Mouse (Mus musculus): ENCODE results near the gene P4ha2. TPM values are rescaled to one million over a fixed set of nuclear protein-coding genes. Genes with fewer than 3 reads are reported as not detected.

The P4ha2 gene
- polyA plus RNA-seq, 1 experiment from 2014 or later, result 8.0 TPM

DNA sequence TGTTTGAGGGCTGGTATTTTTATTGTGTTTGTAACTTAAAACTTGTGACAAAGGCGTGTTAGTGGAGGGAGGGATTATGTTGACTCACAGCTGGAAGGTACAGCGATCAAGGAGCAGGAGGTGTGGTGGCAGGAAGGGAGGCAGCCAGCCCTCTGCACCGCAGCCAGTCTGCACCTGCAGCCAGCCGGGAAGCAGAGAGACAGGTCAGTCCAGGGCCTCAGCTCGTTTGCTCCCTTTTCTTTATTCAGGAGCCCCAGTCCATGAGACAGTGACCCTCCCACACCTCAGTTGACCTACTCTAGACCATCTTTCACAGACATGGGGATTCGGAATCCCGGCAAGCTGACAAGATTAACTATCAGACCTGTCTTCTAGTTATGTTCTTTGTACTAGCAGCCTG, 19.5 kb upstream of the P4ha2 start:
- H3K27me3 ChIP-seq (ENCODE audit: control insufficient read depth, insufficient read depth, low read depth, low read length), result no peaks in the 10 kb centered on the region
- no peak overlapping the region for H3K4me2 ChIP-seq (ENCODE audit: low read depth, low read length)
- ATAC-seq (ENCODE audit: low read depth), result no peak

DNA sequence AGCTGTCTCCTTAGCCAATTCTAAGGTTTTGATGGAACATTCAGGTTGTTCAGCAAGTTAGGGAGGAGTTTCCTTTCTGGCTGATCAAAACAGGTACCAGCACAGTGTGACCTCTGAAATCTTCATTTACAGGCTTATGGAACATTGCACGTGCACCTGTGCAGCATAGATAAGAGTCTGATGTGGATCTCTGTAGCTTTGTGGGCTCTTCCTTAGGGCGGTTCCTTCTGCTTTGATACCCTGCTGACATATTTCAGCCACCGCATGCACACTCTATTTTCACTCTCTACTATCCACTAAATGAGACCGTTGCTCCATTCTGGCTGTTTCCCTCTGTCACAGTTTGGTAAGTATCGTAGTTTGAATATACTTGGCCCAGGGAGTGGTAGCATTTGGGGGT, 17.2 kb upstream of the P4ha2 start:
- no peaks in the 10 kb centered on the region for H3K27me3 ChIP-seq (ENCODE audit: control insufficient read depth, insufficient read depth, low read depth, low read length)
- H3K9me3 ChIP-seq (replicated peaks; ENCODE audit: control insufficient read depth, low read length), result no peaks in the 10 kb centered on the region
- no peak overlapping the region for H3K4me2 ChIP-seq (ENCODE audit: low read depth, low read length)
- 50% methylated on average over 5 of the region's 5 CpGs for WGBS (ENCODE audit: insufficient replicate concordance)
- no peak overlapping the region for H3K9ac ChIP-seq (ENCODE audit: low read depth, low read length)
- no peaks in the 10 kb centered on the region for H3K36me3 ChIP-seq (ENCODE audit: control insufficient read depth, insufficient read depth)
- no peaks in the 10 kb centered on the region for H3K4me1 ChIP-seq (ENCODE audit: control insufficient read depth, low read depth, low read length)
- H3K4me3 ChIP-seq (ENCODE audit: low read depth, low read length), result no peak overlapping the region
- no peak for ATAC-seq (ENCODE audit: low read depth)
- H3K27ac ChIP-seq (ENCODE audit: low read length), result no peak overlapping the region

More for the DNA sequence above, 19.5 kb upstream of the P4ha2 start:
- Histone ChIP-seq H3K4me1 (ENCODE audit: control insufficient read depth, low read depth, low read length) (no peaks in the 10 kb centered on the region), H3K36me3 (ENCODE audit: control insufficient read depth, insufficient read depth) (no peaks in the 10 kb centered on the region), H3K9me3 (replicated peaks; ENCODE audit: control insufficient read depth, low read length) (no peaks in the 10 kb centered on the region), H3K9ac (ENCODE audit: low read depth, low read length) (no peak overlapping the region), H3K4me3 (ENCODE audit: low read depth, low read length) (no peak overlapping the region), H3K27ac (ENCODE audit: low read length) (no peak overlapping the region)
- WGBS (ENCODE audit: insufficient replicate concordance), result 42% methylated on average over 7 of the region's 7 CpGs

DNA sequence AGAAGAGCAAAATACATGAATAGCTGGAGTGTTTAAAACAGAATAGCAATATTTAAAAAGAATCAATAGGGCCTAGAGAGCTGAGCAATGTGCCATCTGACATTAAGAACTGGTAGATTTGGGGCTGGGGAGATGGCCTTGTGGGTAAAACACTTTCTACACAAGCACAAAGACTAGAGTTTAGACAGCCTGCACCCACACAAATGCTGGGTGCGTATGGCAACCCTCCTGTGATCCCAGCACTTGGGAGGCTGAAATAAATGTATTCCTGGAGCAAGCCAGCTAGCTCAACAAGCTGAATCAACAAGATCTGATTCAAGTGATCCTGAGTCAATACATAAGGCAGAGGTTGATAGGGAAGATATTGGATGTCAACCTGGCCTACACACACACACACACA, 14.9 kb upstream of the P4ha2 start:
- no peak overlapping the region for H3K4me2 ChIP-seq (ENCODE audit: low read depth, low read length)
- ATAC-seq (ENCODE audit: low read depth), result no peak
- 66% methylated on average over 1 of the region's 1 CpGs for WGBS (ENCODE audit: insufficient replicate concordance)
- no peak overlapping the region for H3K27ac ChIP-seq (ENCODE audit: low read length)
- no peaks in the 10 kb centered on the region for H3K4me1 ChIP-seq (ENCODE audit: control insufficient read depth, low read depth, low read length)
- H3K4me3 ChIP-seq (ENCODE audit: low read depth, low read length), result no peak overlapping the region
- no peaks in the 10 kb centered on the region for H3K27me3 ChIP-seq (ENCODE audit: control insufficient read depth, insufficient read depth, low read depth, low read length)
- no peaks in the 10 kb centered on the region for H3K36me3 ChIP-seq (ENCODE audit: control insufficient read depth, insufficient read depth)
- no peak overlapping the region for H3K9ac ChIP-seq (ENCODE audit: low read depth, low read length)
- no peaks in the 10 kb centered on the region for H3K9me3 ChIP-seq (replicated peaks; ENCODE audit: control insufficient read depth, low read length)

DNA sequence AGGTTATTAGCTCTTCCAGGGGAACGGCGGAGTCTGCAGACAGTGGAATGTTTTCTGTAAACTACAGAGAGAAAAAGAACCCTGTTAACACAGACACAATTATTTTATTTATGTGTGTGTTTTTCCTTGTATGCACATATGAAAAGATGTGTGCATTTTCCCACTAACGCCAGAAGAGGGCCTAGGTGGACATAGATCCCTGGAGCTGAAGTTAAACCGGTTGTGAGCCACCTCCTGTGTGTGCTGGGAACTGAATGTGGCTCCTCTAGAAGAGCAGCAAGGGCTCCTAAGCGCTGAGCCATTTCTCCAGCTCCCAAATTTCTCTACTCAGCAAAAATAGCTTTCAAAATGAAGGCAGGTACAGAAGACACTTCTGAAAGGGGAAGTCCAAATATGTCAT, 14.1 kb upstream of the P4ha2 start:
- Histone ChIP-seq H3K4me1 (ENCODE audit: control insufficient read depth, low read depth, low read length) (no peaks in the 10 kb centered on the region), H3K36me3 (ENCODE audit: control insufficient read depth, insufficient read depth) (no peaks in the 10 kb centered on the region), H3K27ac (ENCODE audit: low read length) (no peak overlapping the region), H3K9me3 (replicated peaks; ENCODE audit: control insufficient read depth, low read length) (no peaks in the 10 kb centered on the region), H3K4me3 (ENCODE audit: low read depth, low read length) (no peak overlapping the region), H3K9ac (ENCODE audit: low read depth, low read length) (no peak overlapping the region), H3K4me2 (ENCODE audit: low read depth, low read length) (no peak overlapping the region), H3K27me3 (ENCODE audit: control insufficient read depth, insufficient read depth, low read depth, low read length) (no peaks in the 10 kb centered on the region)
- ATAC-seq (ENCODE audit: low read depth), result no peak
- WGBS (ENCODE audit: insufficient replicate concordance), result 63% methylated on average over 5 of the region's 5 CpGs

DNA sequence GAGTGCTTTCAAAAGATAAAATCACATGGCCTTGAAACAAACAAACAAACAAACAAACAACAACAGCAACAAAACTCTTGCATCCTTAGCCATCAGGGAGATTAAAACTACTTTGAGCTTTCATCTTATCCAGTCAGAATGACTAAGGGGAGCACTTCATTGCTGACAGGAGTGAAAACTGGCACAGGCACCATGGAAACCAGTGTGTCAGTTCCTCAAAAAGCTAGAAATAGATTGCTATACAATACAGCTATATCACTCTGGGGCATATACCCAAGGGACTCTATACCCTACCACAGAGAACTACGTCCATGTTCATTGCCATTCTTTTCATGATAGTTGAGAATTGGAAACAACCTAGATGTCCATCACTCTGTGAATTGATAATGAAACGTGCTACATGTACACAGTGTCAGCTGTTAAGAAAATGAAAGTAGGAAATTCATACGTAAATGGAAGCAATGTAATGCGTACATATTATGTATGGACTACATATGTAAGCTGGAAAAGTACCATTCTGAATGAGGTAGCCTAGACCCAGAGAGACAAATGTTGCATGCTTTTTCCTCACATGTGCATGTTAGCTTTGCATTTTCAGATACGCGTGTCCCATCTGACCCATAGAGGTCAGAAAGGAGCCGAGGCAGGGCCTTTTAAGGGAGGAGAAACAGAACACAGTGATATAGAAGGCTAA, 11.5 kb upstream of the P4ha2 start:
- H3K4me3 ChIP-seq (ENCODE audit: low read depth, low read length), result no peak overlapping the region
- no peaks in the 10 kb centered on the region for H3K36me3 ChIP-seq (ENCODE audit: control insufficient read depth, insufficient read depth)
- no peak overlapping the region for H3K27ac ChIP-seq (ENCODE audit: low read length)
- no peaks in the 10 kb centered on the region; the same call in 1 of the 2 replicates for H3K4me1 ChIP-seq (ENCODE audit: control insufficient read depth, low read depth, low read length)
- WGBS (ENCODE audit: insufficient replicate concordance), result 64% methylated on average over 7 of the region's 7 CpGs
- H3K4me2 ChIP-seq (ENCODE audit: low read depth, low read length), result no peak overlapping the region
- ATAC-seq (ENCODE audit: low read depth), result no peak
- no peaks in the 10 kb centered on the region for H3K9me3 ChIP-seq (replicated peaks; ENCODE audit: control insufficient read depth, low read length)
- no peaks in the 10 kb centered on the region for H3K27me3 ChIP-seq (ENCODE audit: control insufficient read depth, insufficient read depth, low read depth, low read length)
- H3K9ac ChIP-seq (ENCODE audit: low read depth, low read length), result no peak overlapping the region

DNA sequence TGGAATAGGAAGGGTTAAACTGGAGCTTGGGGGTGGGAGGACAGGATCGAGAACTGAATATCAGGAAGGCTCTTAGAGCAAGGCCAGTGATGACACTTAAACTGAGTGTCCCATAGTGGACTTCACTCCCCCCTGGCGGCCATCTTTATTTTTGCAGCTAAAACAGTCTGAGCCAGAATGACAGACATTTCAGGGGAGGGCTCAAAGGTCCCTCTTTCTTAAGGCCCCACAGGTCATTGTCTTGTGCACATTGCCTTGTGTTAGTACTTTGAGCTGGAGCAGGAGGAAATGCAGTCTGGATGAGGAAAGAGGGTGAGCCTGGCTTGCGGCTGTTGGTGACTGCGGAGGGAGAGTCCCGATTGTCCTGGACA, 11.0 kb upstream of the P4ha2 start:
- no peaks in the 10 kb centered on the region; the same call in 1 of the 2 replicates for H3K4me1 ChIP-seq (ENCODE audit: control insufficient read depth, low read depth, low read length)
- H3K4me2 ChIP-seq (ENCODE audit: low read depth, low read length), result no peak overlapping the region
- WGBS (ENCODE audit: insufficient replicate concordance), result 54% methylated on average over 5 of the region's 5 CpGs
- no peak for ATAC-seq (ENCODE audit: low read depth)
- H3K9ac ChIP-seq (ENCODE audit: low read depth, low read length), result no peak overlapping the region
- no peak overlapping the region for H3K27ac ChIP-seq (ENCODE audit: low read length)
- no peaks in the 10 kb centered on the region for H3K9me3 ChIP-seq (replicated peaks; ENCODE audit: control insufficient read depth, low read length)
- no peak overlapping the region for H3K4me3 ChIP-seq (ENCODE audit: low read depth, low read length)
- H3K36me3 ChIP-seq (ENCODE audit: control insufficient read depth, insufficient read depth), result no peaks in the 10 kb centered on the region
- H3K27me3 ChIP-seq (ENCODE audit: control insufficient read depth, insufficient read depth, low read depth, low read length), result no peaks in the 10 kb centered on the region

DNA sequence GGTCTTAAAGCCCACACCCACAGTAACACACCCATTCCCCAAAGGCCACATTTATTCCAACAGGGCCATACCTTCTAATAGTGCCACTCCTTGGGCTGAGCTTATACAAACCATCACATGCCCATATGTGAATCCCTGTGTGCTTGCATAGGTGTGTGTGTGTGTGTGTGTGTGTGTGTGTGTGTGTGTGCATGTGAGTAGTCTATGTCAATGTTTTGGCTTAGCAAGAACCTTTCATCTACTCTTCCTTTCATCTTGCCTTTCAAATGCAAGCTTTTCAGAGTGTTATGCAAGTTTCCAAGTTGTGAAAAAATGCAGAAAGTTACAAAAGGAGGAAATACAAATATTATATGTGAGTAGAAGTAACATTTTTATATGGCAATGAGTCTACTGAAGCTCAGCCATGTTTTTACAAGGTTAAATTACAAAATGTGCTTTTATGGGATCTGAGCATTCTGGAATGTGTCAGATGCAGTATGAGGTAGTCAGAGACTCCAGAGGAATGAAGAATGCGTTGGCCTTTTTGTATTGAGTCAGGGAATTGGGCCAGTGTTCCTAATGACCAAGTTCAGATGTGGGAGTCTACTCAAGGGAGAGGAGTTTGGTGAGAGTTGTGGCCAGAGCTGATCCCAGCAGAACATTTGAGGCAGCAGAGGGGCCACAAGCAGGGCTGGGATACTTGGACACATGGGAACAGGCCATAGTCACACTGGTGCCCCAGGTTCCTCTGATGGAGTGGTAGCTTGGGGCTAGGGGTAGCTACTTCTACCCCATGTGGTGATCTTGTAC, 9.6 kb upstream of the P4ha2 start:
- Histone ChIP-seq H3K9ac (ENCODE audit: low read depth, low read length) (no peak overlapping the region), H3K4me1 (ENCODE audit: control insufficient read depth, low read depth, low read length) (no peaks in the 10 kb centered on the region; the same call in 1 of the 2 replicates), H3K27ac (ENCODE audit: low read length) (no peak overlapping the region), H3K36me3 (ENCODE audit: control insufficient read depth, insufficient read depth) (no peaks in the 10 kb centered on the region), H3K4me2 (ENCODE audit: low read depth, low read length) (no peak overlapping the region), H3K27me3 (ENCODE audit: control insufficient read depth, insufficient read depth, low read depth, low read length) (no peaks in the 10 kb centered on the region), H3K9me3 (replicated peaks; ENCODE audit: control insufficient read depth, low read length) (no peaks in the 10 kb centered on the region), H3K4me3 (ENCODE audit: low read depth, low read length) (no peak overlapping the region)
- ATAC-seq (ENCODE audit: low read depth), result no peak
- WGBS (ENCODE audit: insufficient replicate concordance), result 61% methylated on average over 1 of the region's 1 CpGs

DNA sequence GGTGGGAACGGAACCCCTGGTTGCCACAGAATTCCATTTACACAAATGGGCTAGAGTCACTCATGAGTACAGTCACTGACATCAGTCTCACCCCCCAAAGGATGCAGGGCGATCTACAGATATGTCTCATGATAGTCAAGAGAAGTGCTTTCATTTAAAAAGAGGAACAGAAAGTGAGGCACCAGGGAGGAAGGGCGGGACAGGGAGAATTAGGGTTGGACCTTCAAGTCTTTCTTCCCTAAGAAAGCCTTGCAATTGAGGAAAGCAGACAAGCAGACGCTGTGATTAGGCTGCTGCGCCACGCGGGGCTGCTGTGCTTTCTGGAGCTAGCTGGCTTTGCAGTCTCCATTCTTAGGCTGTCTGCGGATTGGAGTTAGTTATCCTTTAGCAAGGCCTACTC, 8.2 kb upstream of the P4ha2 start:
- no peak for ATAC-seq (ENCODE audit: low read depth)
- Histone ChIP-seq H3K27ac (ENCODE audit: low read length) (no peak overlapping the region), H3K4me2 (ENCODE audit: low read depth, low read length) (no peak overlapping the region), H3K9ac (ENCODE audit: low read depth, low read length) (no peak overlapping the region), H3K4me1 (ENCODE audit: control insufficient read depth, low read depth, low read length) (no peaks in the 10 kb centered on the region; the same call in 1 of the 2 replicates), H3K9me3 (replicated peaks; ENCODE audit: control insufficient read depth, low read length) (no peaks in the 10 kb centered on the region), H3K27me3 (ENCODE audit: control insufficient read depth, insufficient read depth, low read depth, low read length) (no peaks in the 10 kb centered on the region), H3K36me3 (ENCODE audit: control insufficient read depth, insufficient read depth) (no peaks in the 10 kb centered on the region), H3K4me3 (ENCODE audit: low read depth, low read length) (no peak overlapping the region)
- 25% methylated on average over 8 of the region's 8 CpGs for WGBS (ENCODE audit: insufficient replicate concordance)

DNA sequence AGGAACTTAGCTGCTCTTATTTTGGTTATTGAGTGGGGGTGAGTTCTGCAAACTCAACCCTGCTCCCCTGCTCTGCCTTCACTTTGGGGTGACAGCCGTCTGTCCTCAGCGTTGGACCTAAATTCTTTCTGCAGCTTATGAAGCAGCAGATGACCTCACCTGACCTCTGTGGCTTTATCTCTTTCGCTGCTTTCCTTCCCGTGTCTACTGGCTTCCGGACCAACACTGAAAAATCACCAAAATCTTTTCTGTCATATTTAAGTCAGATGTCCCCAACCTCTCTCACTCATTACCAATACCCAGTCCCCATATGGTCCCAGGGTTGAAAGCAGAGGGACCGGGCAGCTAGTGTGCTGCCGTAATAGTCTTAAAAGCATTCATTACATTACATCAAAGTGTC, 7.7 kb upstream of the P4ha2 start:
- Histone ChIP-seq H3K4me2 (ENCODE audit: low read depth, low read length) (no peak overlapping the region), H3K9me3 (replicated peaks; ENCODE audit: control insufficient read depth, low read length) (no peaks in the 10 kb centered on the region), H3K4me3 (ENCODE audit: low read depth, low read length) (no peak overlapping the region), H3K9ac (ENCODE audit: low read depth, low read length) (no peak overlapping the region), H3K36me3 (ENCODE audit: control insufficient read depth, insufficient read depth) (no peaks in the 10 kb centered on the region), H3K4me1 (ENCODE audit: control insufficient read depth, low read depth, low read length) (no peaks in the 10 kb centered on the region; the same call in 1 of the 2 replicates), H3K27ac (ENCODE audit: low read length) (no peak overlapping the region), H3K27me3 (ENCODE audit: control insufficient read depth, insufficient read depth, low read depth, low read length) (no peaks in the 10 kb centered on the region)
- 28% methylated on average over 7 of the region's 7 CpGs for WGBS (ENCODE audit: insufficient replicate concordance)
- ATAC-seq (ENCODE audit: low read depth), result no peak

Data from liver, embryonic 16.5 days (tissue).